Mouse (Mus musculus) G1E (cell line): Measurements from ENCODE around the gene Gm14326.
"Not testable (repeated sequence)": the region's sequence is repeated elsewhere in the genome, so short reads cannot be mapped to it uniquely, and the experiment has no call there.

Experiments
- CTCF ChIP-seq: IDR thresholded peaks from 2 replicates; pipeline ENCODE4 v1.5.1; 2012; ENCODE audit warnings: low read depth, low read length, inconsistent platforms, mixed read lengths
- GATA1 ChIP-seq: IDR thresholded peaks from 2 replicates; pipeline ENCODE4 v1.6.1; 2012; ENCODE audit warnings: borderline replicate concordance, low read length, inconsistent platforms, mixed read lengths

DNA sequence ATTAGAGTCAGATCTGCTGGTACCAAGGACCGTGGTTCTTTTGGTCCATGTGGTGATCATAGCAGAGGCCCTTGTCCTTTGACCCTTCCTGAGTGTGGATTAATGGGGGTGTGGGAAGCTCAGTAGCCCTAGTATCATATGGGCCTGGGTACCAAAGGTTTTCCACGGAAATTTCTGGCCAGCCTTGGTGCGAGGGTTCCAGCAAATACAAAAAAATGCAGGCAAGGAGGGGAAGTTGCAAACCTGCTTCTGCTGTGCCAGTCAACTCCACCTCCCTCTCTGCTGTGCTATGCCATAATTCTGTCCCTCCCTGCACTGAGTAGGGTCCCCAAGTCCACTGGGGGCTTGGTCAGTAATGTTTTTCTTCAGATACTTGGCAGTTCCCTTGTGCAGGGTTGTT, 58.9 kb downstream of the Gm14326 start:
- TF ChIP-seq CTCF, GATA1: not testable (repeated sequence)
